Mouse (Mus musculus) embryonic fibroblast, embryonic 13.5 days (primary cell): ENCODE measurements around the gene Tnik. TPM values are rescaled to one million over a fixed set of nuclear protein-coding genes. Genes with fewer than 3 reads are reported as not detected.

ENCODE experiments used
- H3K27ac ChIP-seq: 2 replicates; pipeline ENCODE4 v1.5.1; 2012; ENCODE audit warnings: low read length, control low read depth, inconsistent platforms; ENCODE audit not compliant: insufficient read depth
- H3K4me1 ChIP-seq: 2 replicates; pipeline ENCODE4 v1.6.1; 2011; ENCODE audit warnings: low read length; ENCODE audit not compliant: control insufficient read depth, insufficient read depth
- H3K4me3 ChIP-seq: 2 replicates; pipeline ENCODE4 v1.5.1; 2011; ENCODE audit warnings: mild to moderate bottlenecking, control low read depth, low read length; ENCODE audit not compliant: insufficient read depth
- CTCF ChIP-seq: IDR thresholded peaks from 2 replicates; pipeline ENCODE4 v1.5.1; 2011; ENCODE audit warnings: mild to moderate bottlenecking, control low read depth, low read length, moderate library complexity, borderline replicate concordance; ENCODE audit not compliant: insufficient read depth
- POLR2A ChIP-seq: IDR thresholded peaks from 2 replicates; pipeline ENCODE4 v1.6.1; 2011; ENCODE audit warnings: low read depth, mild to moderate bottlenecking, control low read depth, low read length, moderate library complexity
- polyA plus RNA-seq: library from polyadenylated mRNA; stranded (reverse); fragments of >200 nt; gene quantifications from 2 replicates; pipeline ENCODE4 v1.2.4, GENCODE M21; 2011; ENCODE audit warnings: low read depth; ENCODE audit not compliant: missing spikeins, insufficient read length

The Tnik gene
- polyA plus RNA-seq: 17.6 and 24.0 TPM in 2 replicates

DNA sequence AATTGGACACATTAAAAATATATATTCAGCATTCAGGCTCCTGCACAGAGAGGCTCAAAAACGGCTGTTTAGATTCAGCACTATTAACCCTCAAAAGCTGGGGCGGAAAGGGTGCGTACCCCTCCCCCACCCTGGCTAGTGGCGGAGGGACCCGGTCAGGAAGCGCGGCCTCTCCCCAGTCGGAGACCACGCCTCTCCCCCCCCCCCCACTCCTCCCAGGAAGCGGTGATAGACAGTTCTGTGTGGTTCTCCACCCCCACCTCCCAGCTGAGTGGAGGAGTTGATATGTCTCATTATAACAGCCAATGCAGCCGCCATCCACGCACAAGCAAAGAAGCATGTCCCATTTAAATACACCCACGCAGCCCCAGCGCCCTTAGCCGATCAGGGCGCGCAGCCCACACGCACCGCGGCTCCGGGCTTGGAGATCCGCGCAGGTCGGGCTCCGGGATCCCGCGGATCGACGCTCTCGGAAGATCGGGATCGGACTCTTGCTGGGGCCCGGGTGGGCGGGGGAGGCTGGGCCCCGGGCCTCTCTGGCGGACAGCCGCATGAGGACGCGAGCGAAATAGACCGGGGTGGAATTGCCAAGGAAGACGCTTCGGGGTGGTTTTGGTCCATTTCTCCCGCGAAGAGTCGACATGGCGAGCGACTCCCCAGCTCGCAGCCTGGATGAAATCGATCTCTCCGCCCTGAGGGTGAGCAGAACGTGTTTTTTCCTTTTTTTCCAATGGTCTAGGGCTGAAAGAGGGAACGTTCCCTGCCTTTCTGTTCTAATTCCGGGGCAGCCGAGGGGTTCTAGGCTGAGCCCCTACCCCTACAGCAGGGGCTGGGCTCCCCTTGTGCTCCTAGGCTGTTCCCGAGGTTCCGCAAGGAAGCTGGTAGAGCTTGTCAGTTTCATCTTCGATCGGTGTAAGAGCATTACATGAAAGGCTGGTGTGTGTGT, at the start of gene Tnik:
Tnik (plus strand) TSS at position 213 of the 946 bp plus-strand sequence.
- TF ChIP-seq CTCF (no peak), POLR2A (peak; percentile 69)
- H3K27ac ChIP-seq: peak within 1 kb of the TSS; percentile 29; the same call in 1 of the 2 replicates
- no peaks in the 10 kb centered on the region for H3K4me1 ChIP-seq
- peak within 1 kb of the TSS; percentile 50 for H3K4me3 ChIP-seq

DNA sequence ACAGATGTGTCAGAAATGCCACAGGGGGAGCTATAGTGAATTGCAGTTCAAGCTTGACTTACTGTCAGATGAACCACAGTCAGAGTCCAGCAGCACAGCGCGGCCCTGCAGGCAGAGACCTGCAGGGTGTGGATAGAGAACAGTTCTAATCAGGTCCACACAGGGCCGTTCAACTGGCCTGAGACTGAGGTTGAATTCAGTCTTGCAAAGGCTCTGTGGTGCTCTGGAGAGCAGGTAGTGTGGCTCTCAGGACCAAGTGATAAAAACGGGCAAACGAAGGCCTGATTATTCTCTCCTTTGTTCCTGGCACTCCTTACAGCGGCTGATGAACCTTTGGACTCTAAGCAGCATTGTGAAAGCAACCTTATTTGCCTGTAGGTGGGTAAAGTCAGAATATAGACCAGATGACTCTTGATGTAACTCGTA, 48.1 kb upstream of the Tnik start:
- Histone ChIP-seq H3K27ac (no peak overlapping the region), H3K4me3 (no peak overlapping the region), H3K4me1 (no peaks in the 10 kb centered on the region)
- TF ChIP-seq POLR2A (no peak), CTCF (no peak)

DNA sequence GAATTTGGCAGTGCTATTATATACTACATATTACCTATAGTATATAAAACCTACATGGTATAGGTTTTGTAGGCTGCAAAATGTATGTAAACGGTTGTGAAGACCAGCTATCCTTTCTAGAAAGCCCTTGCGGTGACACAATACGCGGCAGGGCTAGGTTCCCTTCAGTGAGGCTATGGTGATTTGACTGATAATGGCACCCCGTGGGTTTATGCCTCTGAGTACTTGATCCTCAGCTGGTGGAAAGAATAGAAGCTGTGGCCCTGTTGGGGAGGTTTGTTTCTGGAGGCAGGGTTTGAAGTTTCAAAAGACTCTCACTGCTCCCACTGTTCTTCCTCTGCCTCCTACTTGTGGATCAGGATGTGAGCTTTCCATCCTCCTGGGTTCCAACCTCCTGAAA, 46.0 kb upstream of the Tnik start:
- TF ChIP-seq CTCF: no peak
- TF ChIP-seq POLR2A: no peak
- Histone ChIP-seq H3K4me1 (no peaks in the 10 kb centered on the region), H3K27ac (no peak overlapping the region), H3K4me3 (no peak overlapping the region)

DNA sequence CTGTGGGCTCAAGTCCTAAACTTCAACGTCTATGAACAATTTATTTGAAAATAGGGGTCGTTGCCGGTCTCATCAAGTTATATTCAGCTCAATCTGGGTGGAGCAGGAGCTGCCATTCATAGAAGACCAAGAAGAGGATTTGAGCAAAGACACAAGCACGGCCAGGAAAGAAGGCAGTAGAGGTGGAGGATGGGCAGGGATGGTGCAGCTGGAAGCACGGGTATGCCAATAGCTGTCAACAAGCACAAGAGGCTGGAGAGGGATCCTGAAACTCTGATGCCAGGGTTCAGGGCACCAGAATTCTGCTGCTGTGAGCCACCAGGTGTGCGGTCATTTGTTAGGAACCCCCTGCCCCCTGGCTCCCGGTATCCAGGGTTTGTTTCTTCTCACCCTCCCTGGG, 43.5 kb upstream of the Tnik start:
- Histone ChIP-seq H3K27ac (no peak overlapping the region), H3K4me3 (no peak overlapping the region), H3K4me1 (no peaks in the 10 kb centered on the region)
- TF ChIP-seq CTCF: no peak

DNA sequence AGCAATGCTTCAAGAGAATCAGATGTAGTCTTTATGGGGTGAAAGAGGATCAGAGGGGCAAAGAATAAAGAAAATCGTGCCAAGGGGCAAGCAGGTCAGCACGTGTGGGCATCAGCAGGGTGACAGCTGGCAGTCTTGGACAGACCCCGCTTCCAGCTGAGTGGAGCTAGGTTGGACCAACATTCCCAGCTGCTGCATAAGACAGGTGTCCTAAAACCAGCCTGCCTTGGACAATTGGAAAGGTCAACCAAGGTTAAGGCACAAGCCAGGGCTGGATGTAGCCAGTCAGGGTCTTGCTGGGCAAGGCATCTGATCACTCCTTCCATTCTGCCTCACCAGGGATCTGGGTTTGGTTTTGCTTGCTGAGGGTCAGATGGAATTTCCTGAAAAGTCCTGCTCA, 43.0 kb upstream of the Tnik start:
- Histone ChIP-seq H3K27ac (no peak overlapping the region), H3K4me3 (no peak overlapping the region)
- TF ChIP-seq CTCF (no peak), POLR2A (no peak)

DNA sequence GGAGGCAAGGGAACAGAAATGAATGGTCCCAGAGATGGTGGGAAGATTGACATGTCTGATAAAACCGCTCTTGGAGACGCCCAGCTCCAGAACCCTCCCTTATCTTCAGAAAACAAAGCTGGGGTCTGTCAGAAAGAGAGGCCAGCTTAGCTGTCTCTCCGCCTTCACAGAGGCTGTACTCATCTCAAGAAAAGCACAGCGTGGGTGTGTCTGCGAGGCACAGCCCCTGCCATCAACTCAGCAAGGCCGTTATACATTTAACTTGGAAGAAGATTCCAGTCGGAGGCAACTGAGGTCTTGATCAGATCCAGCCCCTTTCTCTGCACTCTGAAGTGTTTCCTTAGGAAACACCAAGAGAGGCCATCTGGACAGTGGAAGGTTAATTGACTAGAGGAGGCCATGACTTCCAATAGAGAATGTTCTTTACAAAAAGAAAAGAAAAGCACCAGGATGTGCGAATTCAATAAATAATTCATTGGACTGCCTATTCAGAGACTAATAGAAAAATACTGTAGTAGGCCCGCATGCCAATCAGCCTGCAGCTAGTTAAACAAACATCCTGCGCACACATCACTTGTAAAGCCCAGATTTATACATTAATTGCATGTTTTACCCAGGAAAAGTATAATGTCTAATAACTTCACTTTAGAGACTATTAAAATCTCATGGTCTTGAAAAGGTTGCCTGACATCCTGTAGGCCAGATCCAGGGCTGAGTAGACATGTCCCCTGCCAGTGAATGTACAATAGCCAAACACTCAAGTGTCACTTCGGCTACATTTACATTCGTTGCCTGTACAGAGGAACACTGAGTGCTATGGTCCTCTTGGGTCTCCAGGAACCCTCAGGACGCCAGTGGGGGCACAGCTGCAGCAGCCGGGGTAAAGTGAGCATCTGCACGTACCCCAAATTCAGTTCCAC, 38.3 kb upstream of the Tnik start:
- H3K27ac ChIP-seq: no peak overlapping the region
- TF ChIP-seq POLR2A (no peak), CTCF (no peak)
- no peak overlapping the region for H3K4me3 ChIP-seq
- no peaks in the 10 kb centered on the region for H3K4me1 ChIP-seq

More for the DNA sequence above, 43.0 kb upstream of the Tnik start:
- H3K4me1 ChIP-seq: no peaks in the 10 kb centered on the region

DNA sequence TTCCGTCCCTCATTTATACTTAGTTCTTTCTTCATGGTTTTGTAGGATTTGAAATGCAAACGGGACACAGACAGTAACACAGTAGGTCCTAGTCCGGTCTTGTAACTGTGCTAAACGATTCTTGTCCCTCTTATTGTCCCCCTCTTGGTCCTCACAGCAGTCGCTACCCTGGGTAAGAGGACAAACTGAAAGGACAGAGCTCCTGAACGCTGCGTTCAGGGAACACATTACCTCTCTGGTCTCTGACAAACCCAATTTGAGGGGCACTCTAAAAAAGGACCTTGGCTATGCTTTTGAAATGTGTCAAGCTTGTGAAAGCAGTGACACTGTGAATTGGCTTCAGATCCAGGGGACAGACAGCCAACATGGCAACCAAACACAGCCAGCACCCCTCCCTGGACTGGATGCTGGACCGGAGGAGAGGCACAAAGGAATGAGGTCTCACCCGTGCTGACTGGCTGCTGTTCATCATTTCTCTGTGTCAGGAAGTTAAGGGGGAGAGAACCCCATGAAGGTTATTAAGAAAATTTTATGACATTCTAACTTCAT, 37.6 kb upstream of the Tnik start:
- H3K4me3 ChIP-seq: no peak overlapping the region
- no peaks in the 10 kb centered on the region for H3K4me1 ChIP-seq
- TF ChIP-seq POLR2A: no peak
- no peak for TF ChIP-seq CTCF
- H3K27ac ChIP-seq: no peak overlapping the region

DNA sequence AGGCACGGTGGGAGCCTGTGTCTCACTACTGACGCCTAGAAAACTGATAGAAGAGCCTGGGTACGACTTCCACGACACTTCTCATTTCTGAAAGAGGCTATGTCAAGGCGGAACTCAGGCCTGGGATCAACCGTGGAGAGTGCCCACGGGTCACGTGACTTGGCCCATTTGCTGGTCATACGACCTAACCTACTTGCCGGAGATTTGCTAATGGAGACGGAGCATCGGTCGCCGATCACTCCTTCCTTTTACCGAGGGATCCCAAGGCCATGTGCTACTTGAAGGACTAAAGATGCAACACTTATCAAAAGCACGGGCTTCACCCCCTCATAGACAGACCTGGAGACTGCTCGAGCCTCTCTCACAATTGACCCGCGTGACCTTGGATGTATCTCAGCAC, 36.8 kb upstream of the Tnik start:
- H3K27ac ChIP-seq: no peak overlapping the region
- TF ChIP-seq POLR2A (no peak), CTCF (no peak)
- no peak overlapping the region for H3K4me3 ChIP-seq
- H3K4me1 ChIP-seq: no peaks in the 10 kb centered on the region

DNA sequence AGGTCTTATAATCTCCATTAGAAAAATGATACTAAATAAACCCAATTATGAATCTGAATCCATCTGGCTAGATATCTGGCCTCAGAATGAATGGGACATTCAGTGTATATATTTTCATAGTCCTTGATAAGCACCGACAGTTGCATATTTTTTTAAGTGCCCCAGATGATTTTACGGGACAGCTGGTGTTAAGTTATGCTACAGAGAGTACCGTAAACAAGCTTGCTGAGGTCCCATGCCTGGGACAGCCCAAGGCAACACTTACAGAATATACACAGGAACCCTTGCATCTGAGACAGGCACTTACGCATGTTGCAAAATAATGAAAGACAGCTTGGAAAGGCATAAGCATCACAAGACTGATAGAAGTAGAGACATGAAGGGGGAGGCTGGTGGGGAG, 34.1 kb upstream of the Tnik start:
- H3K4me1 ChIP-seq: no peaks in the 10 kb centered on the region
- H3K27ac ChIP-seq: no peak overlapping the region
- no peak overlapping the region for H3K4me3 ChIP-seq
- TF ChIP-seq CTCF (no peak), POLR2A (no peak)

DNA sequence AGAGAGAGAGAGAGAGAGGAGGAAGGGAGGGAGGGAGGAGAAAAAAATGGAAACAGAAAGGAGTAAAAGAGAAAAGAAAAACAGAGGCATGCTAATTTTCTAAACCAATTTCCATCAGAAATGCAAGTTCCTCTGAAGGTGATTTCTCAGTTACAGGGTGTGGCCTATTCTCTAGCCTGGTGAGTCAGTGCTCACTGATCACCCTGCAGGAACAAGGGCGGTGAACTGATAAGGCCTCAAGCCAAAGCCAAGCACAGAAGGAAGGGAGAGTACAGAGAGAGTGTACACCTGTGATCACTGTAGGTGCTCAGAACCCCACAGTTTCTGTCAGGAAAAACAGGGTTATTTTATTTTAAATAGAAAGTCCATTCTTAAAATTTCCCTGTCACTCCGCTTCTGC, 33.5 kb upstream of the Tnik start:
- Histone ChIP-seq H3K4me1 (no peaks in the 10 kb centered on the region), H3K4me3 (no peak overlapping the region), H3K27ac (no peak overlapping the region)
- TF ChIP-seq CTCF (no peak), POLR2A (no peak)
